Mouse (Mus musculus) E14TG2a.4 (cell line): Measurements from ENCODE around the gene Pheta1.
A peak's percentile ranks its signal among the peaks of the same experiment; 100 is the strongest.

ENCODE experiments used
- H3K27me3 ChIP-seq: 2 replicates; pipeline ENCODE4 v1.6.1; 2014; ENCODE audit warnings: low read length, control low read depth; ENCODE audit not compliant: insufficient read depth
- H3K36me3 ChIP-seq: 2 replicates; pipeline ENCODE4 v1.6.1; 2014; ENCODE audit warnings: low read length, control low read depth; ENCODE audit not compliant: insufficient read depth
- H3K4me1 ChIP-seq: replicated peaks from 2 replicates; pipeline ENCODE4 v1.6.1; 2014; ENCODE audit warnings: low read depth, low read length, control low read depth
- H3K4me3 ChIP-seq: replicated peaks from 2 replicates; pipeline ENCODE4 v1.5.1; 2014; ENCODE audit warnings: mild to moderate bottlenecking, low read length
- H3K9me3 ChIP-seq: 2 replicates; pipeline ENCODE4 v1.6.1; 2014; ENCODE audit warnings: low read length, control low read depth
- CTCF ChIP-seq: conservative IDR thresholded peaks from 2 replicates; pipeline ENCODE4 v1.5.1; 2014; ENCODE audit warnings: low read length
- NANOG ChIP-seq: IDR thresholded peaks from 2 replicates; pipeline ENCODE4 v1.6.1; 2014; ENCODE audit warnings: borderline replicate concordance, low read length, mixed read lengths
- POU5F1 ChIP-seq: IDR thresholded peaks from 2 replicates; pipeline ENCODE4 v1.6.1; 2014; ENCODE audit warnings: low read length, borderline replicate concordance

Gene Pheta1

DNA sequence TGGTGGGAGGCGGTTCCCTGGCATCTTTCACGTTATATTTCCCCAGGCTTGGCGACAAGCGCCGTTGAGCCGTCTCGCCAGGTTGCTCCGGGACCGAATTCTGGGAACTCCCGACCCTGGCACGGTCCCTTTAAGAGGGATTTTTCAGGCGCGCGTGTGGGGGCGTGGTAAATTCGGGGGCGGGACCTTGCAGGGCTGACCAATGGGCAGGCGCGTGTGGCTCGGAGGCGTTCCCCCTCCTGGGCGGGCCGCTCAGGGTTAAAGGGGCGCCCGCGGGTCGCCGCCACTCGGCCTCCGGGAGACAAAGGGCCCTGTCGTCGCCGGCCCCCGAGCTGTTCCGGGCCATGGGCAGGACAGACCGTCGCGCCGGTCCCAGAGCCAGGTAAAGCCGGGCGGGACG lies at the start of gene Pheta1:
Gene Pheta1 (plus strand): TSS at position 242 of the 400 bp plus-strand sequence.
- Histone ChIP-seq H3K36me3 (peaks cover 14% of the 10 kb centered on the region), H3K9me3 (no peaks in the 10 kb centered on the region), H3K4me3 (peak within 1 kb of the TSS; percentile 83), H3K4me1 (peaks cover 78% of the 10 kb centered on the region), H3K27me3 (peaks cover 53% of the 10 kb centered on the region)
- TF ChIP-seq POU5F1 (no peak), CTCF (no peak), NANOG (no peak)

DNA sequence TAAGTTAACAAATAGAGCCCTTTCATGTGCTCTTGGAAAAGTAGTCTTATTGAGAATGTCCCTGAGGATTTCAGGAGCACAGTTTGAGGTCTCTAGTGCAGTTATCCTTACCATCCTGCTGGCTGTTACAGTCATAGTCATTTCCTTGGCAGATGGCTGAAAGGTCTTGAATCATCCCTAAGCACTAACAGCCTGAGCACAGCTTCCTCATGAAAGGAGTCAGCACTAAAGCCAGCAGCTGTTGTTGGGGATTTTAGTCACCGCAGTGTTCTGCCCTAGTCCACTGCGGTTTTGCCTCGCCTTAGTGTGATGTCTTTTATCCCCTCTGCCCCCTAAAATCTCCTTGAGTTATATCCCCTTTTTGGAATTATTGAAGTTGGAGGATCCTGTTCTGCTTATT lies 41.6 kb upstream of the Pheta1 start:
- H3K36me3 ChIP-seq: peaks cover 92% of the 10 kb centered on the region
- TF ChIP-seq POU5F1 (no peak), NANOG (no peak), CTCF (no peak)
- no peak overlapping the region for H3K4me3 ChIP-seq
- H3K4me1 ChIP-seq: peaks cover 44% of the 10 kb centered on the region
- no peaks in the 10 kb centered on the region for H3K9me3 ChIP-seq
- no peaks in the 10 kb centered on the region for H3K27me3 ChIP-seq

DNA sequence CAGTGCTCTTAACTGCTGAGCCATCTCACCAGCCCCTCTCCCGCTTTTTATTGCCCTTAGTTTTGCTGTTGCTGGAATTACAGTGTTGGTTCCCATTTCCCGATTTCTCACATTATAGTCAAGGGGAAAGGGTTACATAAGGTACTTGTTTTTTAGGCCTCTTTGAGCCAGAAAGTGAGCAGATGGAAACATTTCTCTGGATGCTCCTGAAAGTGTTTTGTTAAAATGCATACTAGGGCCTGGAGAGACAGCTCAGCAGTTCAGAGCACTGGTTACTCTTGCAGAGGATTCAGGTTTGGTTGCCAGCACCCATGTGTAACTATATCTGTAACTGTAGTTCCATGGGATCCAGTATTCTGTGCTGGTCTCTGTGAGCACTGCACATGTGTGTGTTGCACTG lies 40.6 kb upstream of the Pheta1 start:
- TF ChIP-seq NANOG (no peak), POU5F1 (no peak), CTCF (no peak)
- H3K36me3 ChIP-seq: peaks cover 92% of the 10 kb centered on the region
- no peaks in the 10 kb centered on the region for H3K9me3 ChIP-seq
- H3K4me1 ChIP-seq: peaks cover 54% of the 10 kb centered on the region
- no peaks in the 10 kb centered on the region for H3K27me3 ChIP-seq
- no peak overlapping the region for H3K4me3 ChIP-seq

DNA sequence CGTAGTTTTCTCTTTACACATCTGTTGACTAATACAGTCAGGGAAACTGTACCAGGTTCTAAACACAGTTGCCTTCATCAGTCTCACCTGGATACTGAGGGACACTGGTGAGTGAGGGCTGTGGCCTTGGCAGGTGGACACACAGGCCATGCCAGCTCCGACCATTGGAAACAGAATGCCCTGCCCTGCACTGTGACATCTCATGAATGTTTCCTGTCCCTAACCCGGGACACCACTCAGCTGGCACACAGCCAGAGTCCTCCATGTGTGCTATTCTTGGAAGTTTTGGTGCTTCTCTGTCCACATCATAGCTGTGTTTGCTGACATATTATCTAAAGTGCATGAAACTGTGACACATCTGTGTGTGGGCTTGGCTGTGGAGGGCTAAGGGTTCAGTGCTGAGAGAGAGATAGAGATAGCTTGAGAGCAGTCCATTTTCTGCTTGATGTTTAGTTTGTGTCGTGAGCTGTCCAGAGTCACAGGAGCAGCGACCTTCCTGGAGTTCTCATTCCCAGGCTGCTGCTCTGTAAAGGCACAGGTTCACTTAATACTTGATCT lies 39.0 kb upstream of the Pheta1 start:
- no peaks in the 10 kb centered on the region for H3K9me3 ChIP-seq
- no peak overlapping the region for H3K4me3 ChIP-seq
- peaks cover 68% of the 10 kb centered on the region for H3K4me1 ChIP-seq
- H3K27me3 ChIP-seq: no peaks in the 10 kb centered on the region
- peaks cover 92% of the 10 kb centered on the region for H3K36me3 ChIP-seq
- TF ChIP-seq CTCF (no peak), POU5F1 (no peak), NANOG (no peak)

DNA sequence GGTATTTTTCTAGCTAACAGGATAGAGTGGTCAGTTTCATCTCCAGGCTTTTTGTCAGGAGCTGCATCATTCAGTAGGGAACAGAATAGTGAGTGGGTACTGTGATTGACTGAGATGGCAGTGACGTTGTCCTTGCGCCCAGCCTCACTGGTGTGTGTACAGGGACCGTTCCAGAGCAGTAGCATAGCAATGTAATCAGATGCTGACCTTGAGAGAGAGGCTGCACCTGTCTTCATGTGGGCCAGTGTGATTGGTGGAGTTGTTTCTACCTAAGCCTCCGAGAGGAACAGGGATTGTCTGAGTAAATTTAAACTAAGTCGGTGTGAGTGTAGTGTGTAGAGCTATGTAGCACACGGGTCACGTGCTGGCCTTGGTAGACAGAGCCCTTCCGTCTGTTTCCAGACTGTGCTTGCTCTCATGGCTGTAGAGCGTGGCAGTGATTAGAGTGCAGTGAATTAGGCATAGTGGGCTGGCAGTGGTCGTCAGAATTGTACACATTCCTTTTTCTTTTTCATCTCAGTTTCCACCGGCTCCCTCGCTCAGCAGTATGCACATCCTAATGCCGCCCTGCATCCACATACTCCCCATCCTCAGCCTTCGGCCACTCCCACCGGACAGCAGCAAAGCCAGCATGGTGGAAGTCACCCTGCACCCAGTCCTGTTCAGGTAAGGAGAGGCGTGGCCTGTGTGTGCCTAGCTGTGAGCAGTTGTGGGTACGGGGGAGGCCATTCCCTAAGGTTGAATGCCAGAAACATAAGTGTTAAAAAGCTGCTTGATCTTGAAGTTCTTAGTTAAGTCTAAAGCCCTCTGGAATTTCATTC lies 38.2 kb upstream of the Pheta1 start:
- Histone ChIP-seq H3K9me3 (no peaks in the 10 kb centered on the region), H3K4me1 (peaks cover 76% of the 10 kb centered on the region), H3K36me3 (peaks cover 93% of the 10 kb centered on the region), H3K27me3 (no peaks in the 10 kb centered on the region), H3K4me3 (no peak overlapping the region)
- no peak for TF ChIP-seq CTCF
- no peak for TF ChIP-seq POU5F1
- TF ChIP-seq NANOG: no peak

DNA sequence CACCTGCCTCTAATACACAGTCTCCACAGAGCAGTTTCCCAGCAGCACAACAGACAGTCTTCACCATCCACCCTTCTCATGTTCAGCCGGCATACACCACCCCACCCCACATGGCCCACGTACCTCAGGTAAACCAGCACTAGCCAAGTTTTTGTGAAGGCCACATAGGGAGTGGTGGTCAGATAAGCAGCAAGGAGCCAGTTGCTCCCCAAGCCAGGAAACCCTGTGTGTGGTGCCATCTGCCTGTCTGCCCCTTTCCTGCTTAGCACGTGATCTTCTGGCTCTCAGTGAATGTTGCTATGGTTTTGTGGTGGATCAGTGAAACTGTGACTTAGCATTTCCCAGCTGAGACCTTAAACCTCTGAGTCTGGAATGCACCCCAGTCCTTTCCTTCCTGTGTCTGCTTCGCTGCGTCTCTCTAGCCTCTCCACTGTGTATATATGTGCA lies 37.3 kb upstream of the Pheta1 start:
- no peaks in the 10 kb centered on the region for H3K27me3 ChIP-seq
- H3K4me3 ChIP-seq: no peak overlapping the region
- peaks cover 74% of the 10 kb centered on the region for H3K4me1 ChIP-seq
- TF ChIP-seq NANOG (no peak), POU5F1 (no peak), CTCF (no peak)
- H3K9me3 ChIP-seq: no peaks in the 10 kb centered on the region
- peaks cover 93% of the 10 kb centered on the region for H3K36me3 ChIP-seq

DNA sequence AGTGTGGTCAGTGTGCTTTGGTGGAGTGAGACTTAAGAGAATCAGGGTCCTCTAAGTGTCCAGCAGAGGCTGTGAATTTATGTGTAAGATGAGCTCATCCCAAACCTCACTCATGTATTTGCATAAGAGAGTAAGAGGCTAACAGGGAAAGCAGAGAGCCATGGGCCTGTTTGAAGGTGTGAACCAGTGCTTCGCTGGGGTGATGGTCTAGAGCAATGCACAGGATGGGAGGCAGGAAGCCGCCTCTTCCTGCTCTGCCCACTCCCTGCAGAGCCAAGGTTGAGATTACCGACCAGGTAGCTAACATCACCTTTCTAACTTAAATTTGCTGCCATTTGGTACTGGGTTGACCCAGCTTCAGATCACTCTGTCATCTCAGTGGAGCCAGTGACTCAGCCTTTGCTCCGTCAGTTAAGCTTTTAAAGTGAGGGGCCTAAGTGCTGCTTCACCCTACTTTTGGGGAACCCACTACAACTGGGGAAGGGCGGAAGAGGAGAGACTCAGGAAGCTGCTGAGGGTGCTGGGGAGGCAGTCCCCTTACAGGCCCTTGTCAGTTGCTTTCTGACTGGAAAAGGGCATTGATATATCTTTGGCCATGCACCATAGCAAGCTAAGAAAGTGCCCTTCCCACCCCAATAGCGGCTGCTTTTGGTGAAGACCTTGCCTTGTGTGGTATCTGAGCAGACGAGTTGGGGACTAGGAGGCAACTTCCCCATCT lies 36.1 kb upstream of the Pheta1 start:
- Histone ChIP-seq H3K36me3 (peaks cover 93% of the 10 kb centered on the region), H3K9me3 (no peaks in the 10 kb centered on the region), H3K4me1 (peaks cover 65% of the 10 kb centered on the region), H3K27me3 (no peaks in the 10 kb centered on the region), H3K4me3 (peak overlapping the region; percentile 56)
- TF ChIP-seq NANOG: no peak
- TF ChIP-seq CTCF: no peak
- no peak for TF ChIP-seq POU5F1

DNA sequence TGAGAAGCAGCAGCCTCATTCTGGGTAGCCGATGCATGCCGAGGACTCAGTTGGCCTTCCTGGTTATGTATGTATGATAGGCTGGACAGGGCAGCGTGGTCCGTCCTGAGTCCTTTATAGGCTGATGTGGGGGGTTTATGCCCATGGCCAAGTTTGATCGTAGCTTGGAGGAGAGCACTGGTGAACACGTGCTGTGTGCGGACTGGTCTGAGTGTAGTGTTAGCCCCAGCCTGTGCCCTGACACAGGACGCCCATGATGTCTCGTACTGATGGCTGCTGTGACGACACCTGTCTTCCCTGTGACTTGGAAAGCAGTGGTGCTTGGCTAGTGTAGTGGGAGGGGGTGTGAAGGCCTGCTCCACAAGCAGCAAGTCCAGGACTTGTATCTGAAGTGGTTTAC lies 35.0 kb upstream of the Pheta1 start:
- Histone ChIP-seq H3K27me3 (no peaks in the 10 kb centered on the region), H3K36me3 (peaks cover 95% of the 10 kb centered on the region), H3K4me1 (peaks cover 76% of the 10 kb centered on the region), H3K9me3 (no peaks in the 10 kb centered on the region), H3K4me3 (peak overlapping the region; percentile 56)
- TF ChIP-seq NANOG: no peak
- no peak for TF ChIP-seq POU5F1
- no peak for TF ChIP-seq CTCF
